Mouse (Mus musculus) layer of hippocampus, postnatal 25 days (tissue): ENCODE data around the gene Tspan14. TPM values are rescaled to one million over a fixed set of nuclear protein-coding genes. Genes with fewer than 3 reads are reported as not detected.
A peak's percentile ranks its signal among the peaks of the same experiment; 100 is the strongest.

Source experiments
- DNase-seq, 2 experiments: peaks; one replicate each; pipeline ENCODE4 v3.0.0; 2022; ENCODE audit warnings: mixed read lengths in 2 of 2, low spot score in 1 of 2; ENCODE audit errors: extremely low spot score in 1 of 2
- total RNA-seq, 2 experiments: library from RNA; stranded (reverse); gene quantifications; 2 replicates each; pipeline ENCODE4 v1.2.3; 2021

The Tspan14 gene
- total RNA-seq, 2 experiments from 2014 or later = 40.9 to 41.0 TPM

- no peak for DNase-seq
Observed at GRCm38 (mm10) chr14:40924378-40925113, 42.1 kb downstream of the Tspan14 start.

- no peak for DNase-seq
Observed at GRCm38 (mm10) chr14:40921241-40921640, 45.4 kb downstream of the Tspan14 start.

GRCm38 (mm10) chr14:40919521-40919920, 47.1 kb downstream of the Tspan14 start:
- DNase-seq = no peak

- no peak for DNase-seq
Observed at GRCm38 (mm10) chr14:40918477-40918876, 48.1 kb downstream of the Tspan14 start.

- DNase-seq = peak; percentile 92 to 99
Observed at GRCm38 (mm10) chr14:40917632-40918031, 49.0 kb downstream of the Tspan14 start.

- DNase-seq = no peak
Observed at GRCm38 (mm10) chr14:40916667-40917066, 49.9 kb downstream of the Tspan14 start.

- DNase-seq = no peak
Observed at GRCm38 (mm10) chr14:40915838-40916237, 50.8 kb downstream of the Tspan14 start.

GRCm38 (mm10) chr14:40914701-40915100, 51.9 kb downstream of the Tspan14 start:
- DNase-seq = no peak

GRCm38 (mm10) chr14:40913709-40914108, 52.9 kb downstream of the Tspan14 start:
- DNase-seq = no peak

GRCm38 (mm10) chr14:40911529-40911928, 55.1 kb downstream of the Tspan14 start:
- no peak for DNase-seq

GRCm38 (mm10) chr14:40908763-40909162, 57.8 kb downstream of the Tspan14 start:
- DNase-seq = no peak

GRCm38 (mm10) chr14:40906770-40907169, 59.8 kb downstream of the Tspan14 start:
- no peak for DNase-seq

- DNase-seq = no peak
Observed at GRCm38 (mm10) chr14:40905813-40906212, 60.8 kb downstream of the Tspan14 start.

GRCm38 (mm10) chr14:40902307-40903055, 64.1 kb downstream of the Tspan14 start:
- no peak for DNase-seq

- no peak for DNase-seq
Observed at GRCm38 (mm10) chr14:40900267-40900666, 66.3 kb downstream of the Tspan14 start.

- DNase-seq = no peak
Observed at GRCm38 (mm10) chr14:40897916-40898315, 68.7 kb downstream of the Tspan14 start.

- DNase-seq = no peak
Observed at GRCm38 (mm10) chr14:40895681-40896080, 70.9 kb downstream of the Tspan14 start.

GRCm38 (mm10) chr14:40894576-40895247, 71.9 kb downstream of the Tspan14 start:
- DNase-seq = peak; percentile 90 to 92

- DNase-seq = no peak
Observed at GRCm38 (mm10) chr14:40893884-40894283, 72.7 kb downstream of the Tspan14 start.

- DNase-seq = no peak
Observed at GRCm38 (mm10) chr14:40893196-40893595, 73.4 kb downstream of the Tspan14 start, which contains the start of gene Sh2d4b. TSS of gene Sh2d4b (minus strand) at chr14:40893266.

GRCm38 (mm10) chr14:40892326-40892825, 74.2 kb downstream of the Tspan14 start:
- DNase-seq = no peak
